Mouse (Mus musculus) kidney, embryonic 16.5 days (tissue): ENCODE measurements around the gene Cnnm1. TPM values are rescaled to one million over a fixed set of nuclear protein-coding genes. Genes with fewer than 3 reads are reported as not detected.

Experiments used
- polyA plus RNA-seq: library from polyadenylated mRNA; unstranded; fragments of >200 nt; fragmentation: Nextera tagmentation; extraction: Ambion mirVana; gene quantifications from 2 replicates; pipeline ENCODE4 v1.2.1, GENCODE M21; 2015

Cnnm1 gene
- polyA plus RNA-seq, 1 experiment from 2014 or later = 0.05 TPM

Other genes starting within 250 kb of the Cnnm1 start
- 0.69 and 0.82 TPM in 2 replicates for gene Hpse2, start 52.1 kb upstream of the Cnnm1 start, polyA plus RNA-seq
- gene Got1, start 84.2 kb downstream of the Cnnm1 start, polyA plus RNA-seq = 65.9 and 69.1 TPM in 2 replicates
- gene Nkx2-3, start 171.9 kb downstream of the Cnnm1 start, polyA plus RNA-seq = 0.07 TPM in 1 of 2 replicates, not detected in the other
- 15.5 and 15.7 TPM in 2 replicates for gene Slc25a28, start 234.4 kb downstream of the Cnnm1 start, polyA plus RNA-seq
- gene Entpd7, start 249.2 kb downstream of the Cnnm1 start, polyA plus RNA-seq = 12.9 and 15.0 TPM in 2 replicates